Mouse (Mus musculus) common myeloid progenitor, adult 5-6 weeks (primary cell): ENCODE results near the gene Gca. TPM values are rescaled to one million over a fixed set of nuclear protein-coding genes. Genes with fewer than 3 reads are reported as not detected.
"Not testable (repeated sequence)": the region's sequence is repeated elsewhere in the genome, so short reads cannot be mapped to it uniquely, and the experiment has no call there.

Experiments
- ATAC-seq: replicated peaks from 2 replicates; pipeline ENCODE4 v1.8.0; 2016; ENCODE audit warnings: low read depth, mild to moderate bottlenecking, moderate TSS enrichment, inconsistent platforms; ENCODE audit not compliant: poor library complexity, severe bottlenecking
- total RNA-seq: library from RNA; stranded (forward); fragments of 200-1000, 187-1606 nt; gene quantifications from 2 replicates; pipeline ENCODE4 v1.2.3, GENCODE M21; 2017

The Gca gene
- total RNA-seq, 1 experiment from 2014 or later, result 3.1 TPM

DNA sequence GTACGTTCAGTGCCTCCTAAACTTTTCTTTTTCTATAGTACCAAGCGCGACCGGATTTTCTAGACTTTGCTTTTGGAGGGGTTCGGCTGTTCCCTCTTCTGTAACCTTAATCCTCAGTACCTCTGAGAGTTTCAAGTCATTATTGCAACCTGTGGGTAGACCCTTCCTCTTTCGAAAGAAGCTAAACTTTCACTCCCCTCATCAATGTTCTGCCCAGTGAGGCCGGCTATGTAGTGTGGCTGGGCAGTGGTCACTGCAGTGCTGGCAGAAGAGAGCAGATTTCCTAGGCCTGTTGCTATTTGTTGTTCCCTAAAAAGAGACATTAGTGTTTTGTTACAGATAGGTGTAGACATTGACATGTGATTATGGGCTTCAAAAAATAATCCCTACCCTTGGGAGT is 754 bp downstream of the Gca start:
- ATAC-seq, result 0 out of 2 replicates have a peak, but pooled peaks have one; percentile 10

DNA sequence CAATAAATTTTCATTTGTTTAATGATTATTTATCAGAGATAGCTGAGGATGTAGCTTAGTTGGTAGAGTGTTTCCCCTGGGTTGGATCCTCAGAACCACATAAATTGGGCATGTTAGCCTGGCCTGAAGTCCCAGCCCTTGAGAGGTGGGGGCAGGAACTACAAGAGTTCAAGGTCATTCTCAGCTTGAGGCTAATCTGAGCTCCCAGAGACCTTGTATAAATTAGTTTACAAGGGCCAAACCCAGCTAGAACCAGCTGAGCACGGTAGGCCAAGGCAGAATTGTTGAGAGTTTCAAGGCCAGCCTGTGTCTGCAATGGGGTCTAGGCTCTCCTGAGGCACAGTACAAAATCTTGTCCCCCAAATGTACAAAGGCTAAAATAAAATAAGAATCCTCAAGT is 1.5 kb downstream of the Gca start:
- ATAC-seq, result no peak

- no peak for ATAC-seq
These were observed 5.8 kb downstream of the Gca start for GRCm38 (mm10) chr2:62669848-62670247.

GRCm38 (mm10) chr2:62670301-62670700 is 6.2 kb downstream of the Gca start:
- no peak for ATAC-seq

- ATAC-seq, result no peak
These were observed 6.7 kb downstream of the Gca start for GRCm38 (mm10) chr2:62670767-62671166.

- ATAC-seq, result peak; percentile 73
These were observed 8.7 kb downstream of the Gca start for GRCm38 (mm10) chr2:62672788-62673187.

DNA sequence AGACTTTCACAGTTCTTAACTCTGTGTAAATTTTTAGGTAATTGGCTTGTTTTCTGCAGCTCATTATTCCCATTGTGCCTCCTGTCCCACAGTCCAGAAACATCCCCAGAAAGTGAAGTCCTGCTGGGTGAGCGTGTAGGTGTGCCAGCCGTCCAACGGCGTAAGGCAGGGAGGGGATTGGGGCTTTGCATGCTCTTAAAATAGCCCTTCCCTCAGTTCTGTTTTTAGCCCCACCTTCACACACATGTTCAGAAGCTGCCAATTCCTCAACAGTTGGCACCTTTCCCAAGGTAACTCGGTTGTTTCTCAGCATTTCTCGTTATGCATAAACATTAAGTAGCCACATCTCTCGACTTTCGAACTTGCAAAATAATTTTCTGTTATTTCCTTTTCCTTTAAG is 17.6 kb downstream of the Gca start:
- no peak for ATAC-seq

DNA sequence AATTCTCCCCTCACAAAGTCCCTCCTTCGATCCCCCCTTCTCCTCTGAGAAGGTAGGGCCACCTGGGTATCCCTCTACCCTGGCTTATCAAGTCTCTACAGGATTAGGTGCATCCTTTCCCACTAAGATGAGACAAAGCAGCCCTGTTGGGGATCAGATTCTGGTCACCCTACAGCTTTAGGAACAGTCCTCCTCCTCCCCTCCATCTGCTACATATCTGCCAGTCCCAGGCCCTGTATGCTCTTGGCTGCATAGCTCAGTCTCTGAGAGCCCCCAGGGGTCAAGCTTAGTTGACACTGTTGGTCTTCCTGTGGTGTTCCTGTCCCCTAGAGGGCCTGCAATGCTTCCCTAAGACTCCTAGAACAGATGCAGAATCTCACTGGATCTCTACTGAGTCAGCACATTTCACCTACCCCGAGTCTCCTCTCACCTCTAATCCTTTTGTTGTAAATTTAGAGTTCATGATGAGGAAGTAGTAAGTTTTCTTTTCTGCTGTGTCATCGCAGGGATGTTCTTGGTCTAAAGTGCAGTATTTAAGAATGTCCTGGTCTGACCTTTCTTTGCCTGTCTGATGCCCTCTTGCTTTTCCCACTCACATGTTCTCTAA is 21.0 kb downstream of the Gca start:
- peak; percentile 92 for ATAC-seq

DNA sequence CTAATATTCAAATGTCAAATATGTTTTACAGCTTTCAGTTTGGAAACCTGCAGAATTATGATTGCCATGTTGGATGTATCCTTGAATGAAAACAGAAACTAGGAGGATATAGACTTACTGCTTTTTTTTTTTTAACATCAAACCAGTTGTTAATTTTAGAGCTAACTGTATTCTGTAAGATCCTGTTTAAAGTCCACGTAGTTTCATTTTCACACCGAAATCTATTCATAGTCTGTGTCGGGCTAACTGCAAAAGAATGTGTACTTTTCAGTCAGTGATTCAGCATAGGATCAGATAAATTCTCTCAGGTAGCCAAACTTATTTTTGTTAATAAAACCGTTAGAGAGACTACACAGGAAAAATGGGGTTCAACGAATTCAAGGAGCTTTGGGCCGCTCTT is 21.8 kb downstream of the Gca start:
- peak; percentile 27 for ATAC-seq

- 0 out of 2 replicates have a peak, but pooled peaks have one; percentile 39 for ATAC-seq
These were observed 42.2 kb downstream of the Gca start for GRCm38 (mm10) chr2:62706313-62706712.

GRCm38 (mm10) chr2:62709633-62710032 is 45.5 kb downstream of the Gca start:
- no peak for ATAC-seq

GRCm38 (mm10) chr2:62714362-62714761 is 50.3 kb downstream of the Gca start:
- not testable (repeated sequence) for ATAC-seq

DNA sequence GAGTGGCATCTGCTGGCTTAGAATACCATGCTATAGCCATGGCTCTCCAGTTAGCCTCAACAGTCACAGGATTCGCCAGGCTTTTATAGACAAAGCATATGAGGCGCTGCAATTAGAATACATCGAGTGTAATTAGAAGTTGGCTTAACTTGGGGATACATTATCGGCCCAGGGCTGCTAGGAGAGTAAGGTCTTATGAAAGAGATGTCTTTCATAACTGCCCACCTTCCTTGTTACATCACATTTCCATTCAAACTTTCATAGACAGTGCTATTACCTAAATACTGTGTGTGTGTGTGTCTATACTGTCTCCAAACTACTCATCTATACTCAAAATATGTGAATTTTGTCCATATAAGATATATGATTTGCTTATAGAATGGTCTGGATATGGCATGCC is 51.2 kb downstream of the Gca start:
- no peak for ATAC-seq

DNA sequence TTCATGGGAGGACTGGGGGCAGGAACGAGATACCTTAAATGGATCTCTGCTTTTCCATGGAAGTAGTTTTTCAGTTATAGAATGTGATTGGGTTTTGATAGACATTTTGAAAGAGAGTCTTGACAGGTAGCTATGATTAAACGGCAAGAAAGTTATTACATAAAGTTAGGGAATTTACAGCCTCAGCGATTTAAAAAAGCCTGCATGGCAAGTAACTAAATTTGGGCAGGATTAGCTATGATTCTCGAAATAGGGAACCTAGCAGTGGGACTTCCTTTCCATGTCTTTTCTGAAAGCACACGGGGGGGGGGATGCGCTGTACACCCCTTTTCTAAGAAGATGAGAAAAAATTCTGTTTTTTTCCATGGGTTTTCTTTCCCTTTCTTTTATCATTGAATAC is 53.2 kb downstream of the Gca start:
- ATAC-seq, result no peak

DNA sequence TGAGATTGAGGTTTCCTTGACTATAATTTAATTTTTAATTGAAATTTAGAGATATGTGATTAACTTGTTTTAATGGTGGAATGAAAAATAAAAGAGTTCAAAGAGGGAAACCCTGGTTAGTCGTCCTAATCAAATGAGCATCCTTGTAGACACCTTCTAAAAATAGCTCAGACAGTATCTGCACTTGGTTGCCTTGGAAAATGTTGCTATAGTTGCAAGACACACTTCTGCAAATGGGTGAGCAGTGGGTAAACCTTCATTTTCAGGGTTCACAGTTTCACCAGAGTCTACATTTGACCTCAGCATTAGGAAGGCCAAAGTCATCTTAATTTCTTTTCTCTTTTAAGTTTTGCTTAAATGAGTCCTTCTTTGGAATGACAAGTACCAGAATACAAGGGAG is 54.3 kb downstream of the Gca start:
- ATAC-seq, result 0 out of 2 replicates have a peak, but pooled peaks have one; percentile 22

DNA sequence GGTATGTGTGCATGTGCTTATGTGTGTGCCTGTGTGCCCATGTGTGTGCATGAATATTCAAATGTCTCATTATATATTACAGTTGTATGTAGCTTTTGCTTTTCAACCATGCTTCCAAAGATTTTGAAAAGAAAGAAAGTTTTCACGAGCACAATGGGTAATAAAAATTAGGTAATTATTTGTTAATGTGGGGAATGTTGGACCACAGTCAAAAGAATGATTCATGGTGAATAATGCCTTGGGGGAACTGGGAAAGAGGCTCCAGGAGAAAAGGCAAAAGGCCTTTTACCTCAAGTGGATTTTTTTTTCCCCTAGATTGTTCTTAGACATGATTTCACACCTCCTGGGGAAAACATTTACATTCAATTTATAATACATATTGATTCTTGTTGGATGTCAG is 61.9 kb downstream of the Gca start:
- ATAC-seq, result no peak

DNA sequence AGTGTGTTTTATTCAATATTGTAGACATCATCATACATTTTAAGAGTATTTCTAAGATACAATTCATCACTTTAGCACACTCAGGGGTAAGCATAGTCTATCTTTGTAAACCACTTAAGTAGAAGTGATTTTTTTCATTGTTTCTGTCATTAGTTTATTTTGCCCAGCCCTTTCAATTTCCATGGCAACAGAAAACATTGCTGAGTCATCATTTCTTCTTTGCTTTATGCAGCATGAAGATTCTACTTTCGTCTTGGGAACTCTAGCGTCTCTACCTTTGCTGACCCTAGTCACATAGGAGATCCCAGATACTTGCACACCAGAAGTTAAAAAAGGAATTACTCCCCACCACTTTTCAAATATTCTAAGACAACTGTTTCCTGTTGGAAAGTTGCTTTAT is 63.6 kb downstream of the Gca start:
- no peak for ATAC-seq

DNA sequence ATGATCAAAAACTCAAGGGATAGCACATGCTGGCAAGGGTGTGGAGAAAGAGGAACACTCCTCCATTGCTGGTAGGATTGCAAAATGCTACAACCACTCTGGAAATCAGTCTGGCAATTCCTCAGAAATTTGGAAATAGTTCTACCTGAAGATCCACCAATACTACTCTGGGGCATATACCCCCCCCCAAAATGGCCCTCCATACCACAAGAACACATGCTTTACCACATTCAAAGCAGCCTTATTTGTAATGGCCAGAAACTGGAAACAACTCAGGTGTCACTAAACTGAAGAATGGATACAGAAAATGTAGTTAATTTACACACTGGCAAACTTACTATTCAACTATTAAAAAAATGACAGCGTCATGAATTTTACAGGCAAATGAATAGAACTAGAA is 66.6 kb downstream of the Gca start:
- no peak for ATAC-seq

GRCm38 (mm10) chr2:62743098-62743497 is 79.0 kb downstream of the Gca start:
- no peak for ATAC-seq
